Mouse (Mus musculus) lung, postnatal 0 days (tissue): Measurements from ENCODE around the gene Ncr1.

ENCODE experiments used
- CTCF ChIP-seq: IDR thresholded peaks from 2 replicates; pipeline ENCODE4 v1.5.1; 2016; ENCODE audit warnings: antibody characterized with exemption, mild to moderate bottlenecking
- EP300 ChIP-seq: IDR thresholded peaks from 2 replicates; pipeline ENCODE4 v1.6.1; 2016; ENCODE audit warnings: antibody characterized with exemption, mild to moderate bottlenecking, control low read depth

DNA sequence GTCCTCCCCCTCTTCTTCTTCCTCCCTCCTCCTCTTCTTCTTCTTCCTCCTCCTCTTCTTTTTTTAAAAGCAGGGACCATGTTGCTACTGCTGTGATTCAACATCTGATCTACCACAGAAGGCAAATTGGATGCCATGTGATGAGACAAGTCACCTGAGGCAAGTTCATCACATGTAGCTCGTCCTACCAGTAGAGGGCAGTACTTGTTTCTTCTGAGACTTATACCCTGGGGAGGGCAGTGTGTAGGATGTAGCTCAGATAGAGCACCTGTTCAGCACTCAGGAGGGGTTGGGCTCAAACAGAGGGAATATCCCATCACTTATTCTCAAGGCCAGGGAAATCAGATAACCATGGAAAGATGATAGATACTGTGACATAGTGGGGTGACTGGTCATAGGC, 40.3 kb upstream of the Ncr1 start:
- TF ChIP-seq CTCF (peak; percentile 64), EP300 (no peak)
